Mouse (Mus musculus): Measurements from ENCODE around the gene Serpinb13. TPM values are rescaled to one million over a fixed set of nuclear protein-coding genes. Genes with fewer than 3 reads are reported as not detected.

Gene Serpinb13
- not detected in 2 replicates for polyA plus RNA-seq (2015; fragmentation: Nextera tagmentation; extraction: Ambion mirVana)

GRCm38 (mm10) chr1:106980684-106981083, at the start of gene Serpinb13:
Serpinb13 (plus strand) TSS chr1:106980984.

GRCm38 (mm10) chr1:106934265-106934664, 46.5 kb upstream of the Serpinb13 start, which contains the start of gene Serpinb12:
Serpinb12 (plus strand) TSS chr1:106934449.

Other genes with a start within 250 kb of the Serpinb13 start
- 12.3 and 14.1 TPM in 2 replicates for gene Kdsr, start 221.3 kb upstream of the Serpinb13 start, polyA plus RNA-seq (2015; fragmentation: Nextera tagmentation; extraction: Ambion mirVana)
- 21.8 and 23.4 TPM in 2 replicates for gene Vps4b, start 184.3 kb upstream of the Serpinb13 start, polyA plus RNA-seq (2015; fragmentation: Nextera tagmentation; extraction: Ambion mirVana)
- 0.15 and 0.61 TPM in 2 replicates for gene Serpinb5, start 119.8 kb upstream of the Serpinb13 start, polyA plus RNA-seq (2015; fragmentation: Nextera tagmentation; extraction: Ambion mirVana)
- gene Serpinb12, start 46.5 kb upstream of the Serpinb13 start, polyA plus RNA-seq (2015; fragmentation: Nextera tagmentation; extraction: Ambion mirVana): 0.21 and 0.42 TPM in 2 replicates
- gene Serpinb3a, start 71.3 kb downstream of the Serpinb13 start, polyA plus RNA-seq (2015; fragmentation: Nextera tagmentation; extraction: Ambion mirVana): not detected in 2 replicates
- gene Serpinb3d, start 102.5 kb downstream of the Serpinb13 start, polyA plus RNA-seq (2015; fragmentation: Nextera tagmentation; extraction: Ambion mirVana): not detected in 2 replicates

Measured in neural tube, postnatal 0 days (tissue).